Mouse (Mus musculus) small intestine, adult 2 months (tissue): Measurements from ENCODE around the gene Tnk2.

ENCODE experiments used
- CTCF ChIP-seq: fragments of 200-500 bp; IDR thresholded peaks from 2 replicates; pipeline ENCODE4 v1.5.1; 2012; ENCODE audit warnings: low read depth, mild to moderate bottlenecking, control low read depth, inconsistent platforms, low read length, moderate library complexity, mixed read lengths; ENCODE audit not compliant: insufficient replicate concordance, insufficient read length; ENCODE audit errors: extremely low read depth
- POLR2A ChIP-seq: fragments of 200-500 bp; IDR thresholded peaks from 2 replicates; pipeline ENCODE4 v1.6.1; 2012; ENCODE audit warnings: low read depth, mild to moderate bottlenecking, control low read depth, inconsistent platforms, low read length, moderate library complexity

GRCm38 (mm10) chr16:32656321-32656720 is 12.6 kb downstream of the Tnk2 start:
- no peak for TF ChIP-seq POLR2A
- TF ChIP-seq CTCF: no peak
